Mouse (Mus musculus) heart, embryonic 15.5 days (tissue): ENCODE results near the gene Pstpip1. TPM values are rescaled to one million over a fixed set of nuclear protein-coding genes. Genes with fewer than 3 reads are reported as not detected.

Experiments used
- ATAC-seq: fragments of 200-750 bp; cut with Nextera tagmentation; replicated peaks from 2 replicates; pipeline ENCODE4 v1.8.0; 2017; ENCODE audit warnings: low read depth, moderate TSS enrichment; ENCODE audit not compliant: insufficient number of reproducible peaks, insufficient read depth, low FRiP score
- H3K27ac ChIP-seq: fragments of 300-500 bp; sonication (generic); 2 replicates; pipeline ENCODE4 v1.5.1; 2015; ENCODE audit warnings: mild to moderate bottlenecking, inconsistent platforms
- H3K27me3 ChIP-seq: fragments of 300-500 bp; sonication (generic); 2 replicates; pipeline ENCODE4 v1.6.1; 2015; ENCODE audit warnings: inconsistent platforms
- H3K36me3 ChIP-seq: fragments of 300-500 bp; sonication (generic); 2 replicates; pipeline ENCODE4 v1.6.1; 2015; ENCODE audit warnings: mild to moderate bottlenecking, inconsistent platforms
- H3K4me1 ChIP-seq: fragments of 300-500 bp; sonication (generic); replicated peaks from 2 replicates; pipeline ENCODE4 v1.6.1; 2015; ENCODE audit warnings: inconsistent platforms
- H3K4me2 ChIP-seq: fragments of 300-500 bp; sonication (generic); 2 replicates; pipeline ENCODE4 v1.6.1; 2015; ENCODE audit warnings: inconsistent platforms, mild to moderate bottlenecking, moderate library complexity
- H3K4me3 ChIP-seq: fragments of 300-500 bp; sonication (generic); 2 replicates; pipeline ENCODE4 v1.5.1; 2015; ENCODE audit warnings: mild to moderate bottlenecking, inconsistent platforms
- H3K9ac ChIP-seq: fragments of 300-500 bp; sonication (generic); 2 replicates; pipeline ENCODE4 v1.6.1; 2015; ENCODE audit warnings: mild to moderate bottlenecking, inconsistent platforms
- H3K9me3 ChIP-seq: fragments of 300-500 bp; sonication (generic); replicated peaks from 2 replicates; pipeline ENCODE4 v1.6.1; 2016; ENCODE audit warnings: inconsistent platforms
- WGBS: fragments of 180-500 bp; shearing (Covaris S2); methylation state at CpG from one replicate; pipeline ENCODE4 v1.1.7; 2015; ENCODE audit warnings: mixed read lengths; 5-methylcytosine and 5-hydroxymethylcytosine counted together
- polyA plus RNA-seq: library from polyadenylated mRNA; unstranded; fragments of >200 nt; fragmentation: Nextera tagmentation; extraction: Ambion mirVana; gene quantifications from 2 replicates; pipeline ENCODE4 v1.2.1, GENCODE M21; 2015

Gene Pstpip1
- polyA plus RNA-seq, 1 experiment from 2014 or later = 1.8 TPM

DNA sequence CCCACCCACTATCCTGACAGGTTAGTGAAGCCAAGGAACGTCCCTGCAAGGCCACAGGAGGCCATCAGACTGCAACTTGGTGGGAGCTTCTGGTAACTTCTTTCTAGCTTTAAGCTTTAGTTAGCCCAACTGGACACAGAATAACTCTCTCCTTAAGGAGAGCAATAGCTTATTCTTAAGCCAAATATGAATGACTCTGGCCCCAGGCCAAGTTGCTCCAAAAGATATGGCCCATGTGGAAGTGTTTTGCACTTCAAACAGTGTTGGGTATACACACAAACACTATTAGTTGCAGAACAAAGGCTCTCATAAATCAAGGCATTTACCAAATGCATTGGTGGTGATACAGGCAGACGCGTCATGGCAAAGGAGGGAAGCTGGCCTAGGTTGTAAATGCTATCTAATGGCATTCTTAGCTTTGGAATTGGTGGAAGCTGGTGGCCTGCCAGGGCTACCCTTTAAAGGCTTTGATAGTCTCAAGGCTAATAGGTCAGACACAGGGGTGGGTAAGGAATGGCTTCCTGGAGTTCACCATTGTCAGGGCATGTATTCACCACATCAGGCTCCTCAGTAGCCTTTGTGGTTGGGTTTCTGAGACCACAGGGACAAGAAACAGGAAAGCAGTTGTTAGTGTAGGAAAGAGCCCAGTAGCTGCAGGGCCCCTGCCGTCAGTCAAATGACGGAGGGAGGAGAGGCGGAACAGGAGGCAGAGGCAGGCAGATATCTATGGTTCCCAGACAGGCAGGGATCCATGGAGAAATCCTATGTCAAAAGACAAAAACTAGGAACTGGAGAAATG lies 16.7 kb downstream of the Pstpip1 start:
- H3K4me2 ChIP-seq = no peak overlapping the region
- H3K9ac ChIP-seq = no peak overlapping the region
- H3K36me3 ChIP-seq = no peaks in the 10 kb centered on the region
- no peak overlapping the region for H3K27ac ChIP-seq
- no peak for ATAC-seq
- WGBS = 74% methylated on average over 6 of the region's 6 CpGs
- H3K4me3 ChIP-seq = no peak overlapping the region
- H3K27me3 ChIP-seq = no peaks in the 10 kb centered on the region
- peaks cover 14% of the 10 kb centered on the region; the same call in 1 of the 2 replicates for H3K4me1 ChIP-seq
- no peaks in the 10 kb centered on the region for H3K9me3 ChIP-seq

- H3K9ac ChIP-seq = no peak overlapping the region
- 49% methylated on average over 6 of the region's 6 CpGs for WGBS
- H3K27me3 ChIP-seq = no peaks in the 10 kb centered on the region
- no peak overlapping the region for H3K4me3 ChIP-seq
- H3K4me1 ChIP-seq = peaks cover 14% of the 10 kb centered on the region; the same call in 1 of the 2 replicates
- H3K9me3 ChIP-seq = no peaks in the 10 kb centered on the region
- H3K4me2 ChIP-seq = no peak overlapping the region
- H3K36me3 ChIP-seq = no peaks in the 10 kb centered on the region
- H3K27ac ChIP-seq = no peak overlapping the region
- no peak for ATAC-seq
Observed at GRCm38 (mm10) chr9:56107527-56107926, 17.8 kb downstream of the Pstpip1 start.

DNA sequence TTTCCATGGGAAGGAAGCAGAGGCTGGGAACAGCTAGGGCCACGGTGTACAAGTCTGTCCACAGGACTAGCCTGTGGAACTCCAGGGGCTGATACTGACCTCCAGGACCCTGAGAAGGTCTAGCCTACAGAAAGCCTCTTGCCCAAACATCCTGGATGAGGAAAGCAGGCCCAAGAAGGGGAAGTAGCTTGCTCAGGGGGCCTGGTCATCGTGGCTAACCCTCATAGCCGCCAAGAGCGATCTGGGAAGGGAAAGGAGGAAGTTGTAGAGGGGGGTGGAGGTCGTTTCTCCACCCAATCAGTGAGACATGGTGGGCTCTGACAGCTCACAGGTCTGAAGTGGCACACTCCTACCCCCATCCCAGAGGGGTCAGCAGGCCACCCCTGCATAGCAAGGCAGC lies 18.4 kb downstream of the Pstpip1 start:
- Histone ChIP-seq H3K9me3 (no peaks in the 10 kb centered on the region), H3K27ac (no peak overlapping the region), H3K4me3 (no peak overlapping the region), H3K4me1 (peaks cover 14% of the 10 kb centered on the region; the same call in 1 of the 2 replicates), H3K27me3 (no peaks in the 10 kb centered on the region), H3K36me3 (no peaks in the 10 kb centered on the region), H3K4me2 (no peak overlapping the region), H3K9ac (no peak overlapping the region)
- 66% methylated on average over 5 of the region's 5 CpGs for WGBS
- ATAC-seq = no peak

- H3K4me2 ChIP-seq = no peak overlapping the region
- WGBS = 80% methylated on average over 5 of the region's 5 CpGs
- no peak overlapping the region for H3K27ac ChIP-seq
- ATAC-seq = no peak
- no peaks in the 10 kb centered on the region for H3K9me3 ChIP-seq
- no peaks in the 10 kb centered on the region for H3K27me3 ChIP-seq
- no peak overlapping the region for H3K9ac ChIP-seq
- H3K4me3 ChIP-seq = no peak overlapping the region
- H3K4me1 ChIP-seq = peaks cover 13% of the 10 kb centered on the region
- H3K36me3 ChIP-seq = no peaks in the 10 kb centered on the region
Observed at GRCm38 (mm10) chr9:56118091-56118490, 28.3 kb downstream of the Pstpip1 start.

- H3K27me3 ChIP-seq = no peaks in the 10 kb centered on the region
- no peak overlapping the region for H3K27ac ChIP-seq
- no peaks in the 10 kb centered on the region for H3K9me3 ChIP-seq
- H3K36me3 ChIP-seq = no peaks in the 10 kb centered on the region
- peak overlapping the region; percentile 76 for H3K4me2 ChIP-seq
- peak overlapping the region; percentile 43 for H3K4me3 ChIP-seq
- ATAC-seq = no peak
- H3K9ac ChIP-seq = peak overlapping the region; percentile 36; the same call in 1 of the 2 replicates
- peaks cover 18% of the 10 kb centered on the region for H3K4me1 ChIP-seq
- WGBS = 7% methylated on average over 14 of the region's 14 CpGs
Observed at GRCm38 (mm10) chr9:56118582-56118981, 28.8 kb downstream of the Pstpip1 start.

DNA sequence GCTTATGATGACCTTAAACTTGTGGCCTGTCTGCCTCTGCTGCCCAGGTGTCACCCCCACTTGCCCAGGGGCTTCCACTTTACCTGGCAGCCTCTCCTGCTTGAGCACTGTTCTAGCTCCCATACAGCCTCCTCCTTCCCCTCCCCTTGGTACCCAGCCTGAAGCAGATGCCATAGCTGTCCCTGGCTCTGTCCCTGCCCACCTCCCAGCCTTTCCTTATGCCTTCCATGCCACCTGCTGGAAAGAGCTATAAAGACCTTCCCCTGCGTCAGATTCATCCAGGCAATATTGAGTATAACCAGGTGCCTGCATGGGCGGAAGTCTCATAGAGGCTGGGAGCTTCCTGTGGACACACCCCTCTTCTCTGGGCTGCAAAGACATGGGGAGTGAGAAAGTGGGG lies 29.9 kb downstream of the Pstpip1 start:
- 51% methylated on average over 2 of the region's 2 CpGs for WGBS
- no peaks in the 10 kb centered on the region for H3K27me3 ChIP-seq
- no peak for ATAC-seq

GRCm38 (mm10) chr9:56121097-56121496 lies 31.3 kb downstream of the Pstpip1 start:
- Histone ChIP-seq H3K4me1 (peaks cover 34% of the 10 kb centered on the region), H3K36me3 (no peaks in the 10 kb centered on the region), H3K9me3 (no peaks in the 10 kb centered on the region), H3K4me3 (no peak overlapping the region), H3K27ac (no peak overlapping the region), H3K27me3 (no peaks in the 10 kb centered on the region), H3K9ac (no peak overlapping the region), H3K4me2 (no peak overlapping the region)
- 29% methylated on average over 7 of the region's 7 CpGs for WGBS
- no peak for ATAC-seq

More for the DNA sequence above, 29.9 kb downstream of the Pstpip1 start:
- Histone ChIP-seq H3K36me3 (no peaks in the 10 kb centered on the region), H3K27ac (no peak overlapping the region), H3K4me3 (no peak overlapping the region), H3K9me3 (no peaks in the 10 kb centered on the region), H3K4me2 (no peak overlapping the region), H3K9ac (no peak overlapping the region), H3K4me1 (peaks cover 28% of the 10 kb centered on the region)

GRCm38 (mm10) chr9:56122973-56123372 lies 33.2 kb downstream of the Pstpip1 start:
- no peak overlapping the region for H3K9ac ChIP-seq
- H3K4me2 ChIP-seq = no peak overlapping the region
- no peak overlapping the region for H3K27ac ChIP-seq
- H3K27me3 ChIP-seq = no peaks in the 10 kb centered on the region
- H3K4me3 ChIP-seq = no peak overlapping the region
- H3K36me3 ChIP-seq = peaks cover under 1% of the 10 kb centered on the region; the same call in 1 of the 2 replicates
- H3K9me3 ChIP-seq = no peaks in the 10 kb centered on the region
- peaks cover 34% of the 10 kb centered on the region for H3K4me1 ChIP-seq
- ATAC-seq = peak; percentile 48
- 23% methylated on average over 8 of the region's 8 CpGs for WGBS

GRCm38 (mm10) chr9:56123613-56124012 lies 33.9 kb downstream of the Pstpip1 start:
- ATAC-seq = 0 out of 2 replicates have a peak, but pooled peaks have one; percentile 7
- 44% methylated on average over 7 of the region's 7 CpGs for WGBS
- peaks cover 34% of the 10 kb centered on the region for H3K4me1 ChIP-seq
- no peak overlapping the region for H3K4me2 ChIP-seq
- H3K36me3 ChIP-seq = peaks cover 5% of the 10 kb centered on the region; the same call in 1 of the 2 replicates
- H3K27ac ChIP-seq = no peak overlapping the region
- H3K4me3 ChIP-seq = no peak overlapping the region
- H3K27me3 ChIP-seq = no peaks in the 10 kb centered on the region
- H3K9me3 ChIP-seq = no peaks in the 10 kb centered on the region
- no peak overlapping the region; the same call in 1 of the 2 replicates for H3K9ac ChIP-seq

DNA sequence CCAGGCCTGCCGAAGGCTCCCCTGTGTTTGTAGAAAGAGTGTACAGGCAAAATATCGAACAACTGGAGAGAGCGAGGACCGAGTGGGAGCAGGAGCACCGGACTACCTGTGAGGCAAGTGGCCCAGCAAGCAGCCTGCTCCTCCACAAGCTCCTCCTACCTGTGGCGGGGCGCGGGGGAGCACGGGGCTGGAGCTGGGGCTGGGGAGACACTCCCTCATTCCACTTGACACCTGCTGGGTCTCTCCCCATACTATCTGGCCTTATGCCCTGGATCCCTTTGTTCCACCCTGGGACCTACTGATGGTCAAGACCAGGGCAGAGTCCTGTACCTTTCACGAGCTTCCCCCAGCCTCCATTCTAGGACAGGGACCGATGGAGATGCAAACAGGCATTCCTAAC lies 34.8 kb downstream of the Pstpip1 start:
- 25% methylated on average over 11 of the region's 11 CpGs for WGBS
- no peaks in the 10 kb centered on the region for H3K9me3 ChIP-seq
- H3K4me3 ChIP-seq = no peak overlapping the region
- peaks cover 10% of the 10 kb centered on the region; the same call in 1 of the 2 replicates for H3K36me3 ChIP-seq
- H3K4me2 ChIP-seq = no peak overlapping the region
- no peak overlapping the region for H3K9ac ChIP-seq
- H3K27me3 ChIP-seq = no peaks in the 10 kb centered on the region
- no peak overlapping the region for H3K27ac ChIP-seq
- no peak for ATAC-seq
- H3K4me1 ChIP-seq = peaks cover 28% of the 10 kb centered on the region

GRCm38 (mm10) chr9:56126453-56127173 lies 36.9 kb downstream of the Pstpip1 start:
- no peaks in the 10 kb centered on the region for H3K9me3 ChIP-seq
- H3K4me2 ChIP-seq = no peak overlapping the region
- H3K4me3 ChIP-seq = no peak overlapping the region
- H3K27me3 ChIP-seq = no peaks in the 10 kb centered on the region
- H3K36me3 ChIP-seq = peaks cover 14% of the 10 kb centered on the region; the same call in 1 of the 2 replicates
- no peak for ATAC-seq
- WGBS = 65% methylated on average over 16 of the region's 16 CpGs
- peaks cover 45% of the 10 kb centered on the region for H3K4me1 ChIP-seq
- no peak overlapping the region for H3K9ac ChIP-seq
- no peak overlapping the region for H3K27ac ChIP-seq
